Mouse (Mus musculus) lung, embryonic 15.5 days (tissue): Measurements from ENCODE around the gene Hoxd9. TPM values are rescaled to one million over a fixed set of nuclear protein-coding genes. Genes with fewer than 3 reads are reported as not detected.
A peak's percentile ranks its signal among the peaks of the same experiment; 100 is the strongest.

Source experiments
- ATAC-seq: fragments of 200-750 bp; cut with Nextera tagmentation; 2 replicates; pipeline ENCODE4 v1.8.0; 2017; ENCODE audit warnings: moderate number of reproducible peaks, borderline replicate concordance; ENCODE audit not compliant: low FRiP score, low TSS enrichment; ENCODE audit errors: extremely low read depth
- H3K27ac ChIP-seq: fragments of 300-500 bp; sonication (generic); 2 replicates; pipeline ENCODE4 v1.5.1; 2015; ENCODE audit warnings: moderate library complexity, mild to moderate bottlenecking, inconsistent platforms
- H3K27me3 ChIP-seq: fragments of 300-500 bp; sonication (generic); 2 replicates; pipeline ENCODE4 v1.6.1; 2015; ENCODE audit warnings: inconsistent platforms
- H3K36me3 ChIP-seq: fragments of 300-500 bp; sonication (generic); 2 replicates; pipeline ENCODE4 v1.6.1; 2015; ENCODE audit warnings: inconsistent platforms
- H3K4me1 ChIP-seq: fragments of 300-500 bp; sonication (generic); 2 replicates; pipeline ENCODE4 v1.6.1; 2015; ENCODE audit warnings: inconsistent platforms
- H3K4me2 ChIP-seq: fragments of 300-500 bp; sonication (generic); 2 replicates; pipeline ENCODE4 v1.6.1; 2015; ENCODE audit warnings: inconsistent platforms, mild to moderate bottlenecking, moderate library complexity
- H3K4me3 ChIP-seq: fragments of 300-500 bp; sonication (generic); 2 replicates; pipeline ENCODE4 v1.5.1; 2015; ENCODE audit warnings: mild to moderate bottlenecking, inconsistent platforms
- H3K9ac ChIP-seq: fragments of 300-500 bp; sonication (generic); 2 replicates; pipeline ENCODE4 v1.6.1; 2015; ENCODE audit warnings: inconsistent platforms
- H3K9me3 ChIP-seq: fragments of 300-500 bp; sonication (generic); 2 replicates; pipeline ENCODE4 v1.6.1; 2016; ENCODE audit warnings: inconsistent platforms
- WGBS: fragments of 180-500 bp; shearing (Covaris S2); methylation state at CpG from one replicate; pipeline ENCODE4 v1.1.7; 2015; 5-methylcytosine and 5-hydroxymethylcytosine counted together
- polyA plus RNA-seq: library from polyadenylated mRNA; unstranded; fragments of >200 nt; fragmentation: Nextera tagmentation; extraction: Ambion mirVana; gene quantifications from 2 replicates; pipeline ENCODE4 v1.2.1, GENCODE M21; 2015

Hoxd9 gene
- polyA plus RNA-seq, 1 experiment from 2014 or later = 0.44 TPM

DNA sequence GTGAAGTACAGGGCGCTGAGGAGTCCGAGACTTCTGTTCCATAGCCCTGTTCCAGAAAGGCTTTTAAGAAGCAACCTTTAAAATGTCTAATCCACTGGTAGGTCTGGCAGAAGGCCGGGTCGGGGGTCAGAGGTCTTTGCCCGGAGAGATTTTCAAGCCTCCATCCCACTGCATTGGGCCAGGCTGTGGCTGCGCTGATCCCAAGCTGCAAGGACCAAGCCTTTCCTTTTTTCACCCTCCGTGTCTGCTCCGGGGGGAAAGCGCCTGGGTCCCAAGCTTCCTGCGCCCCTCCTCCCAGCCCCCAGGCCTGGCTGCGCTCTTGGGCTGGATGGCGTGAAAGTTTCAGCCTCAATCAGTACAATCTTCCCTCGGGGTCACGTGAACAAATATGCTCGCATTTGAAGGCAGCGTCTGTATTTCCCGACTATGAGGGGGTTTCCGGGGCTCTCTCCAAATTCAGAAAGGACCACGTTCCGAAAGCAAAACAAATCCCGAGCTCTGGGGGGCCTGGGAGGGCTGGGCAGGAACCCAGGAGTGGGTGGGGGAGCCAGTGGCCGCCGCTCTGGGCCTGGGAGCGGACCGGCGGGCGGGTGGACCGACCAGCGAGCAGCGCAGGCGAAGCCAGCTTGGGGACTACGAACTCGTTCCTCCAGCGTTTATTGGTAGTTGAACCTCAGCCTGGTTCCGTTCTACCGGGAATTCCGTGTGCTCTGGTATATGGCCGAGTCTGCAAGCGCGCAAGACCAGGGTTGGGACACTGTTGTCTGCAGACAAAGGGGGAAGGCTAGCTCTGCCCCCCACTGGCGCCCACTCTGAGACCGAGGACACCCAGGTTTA is 38.5 kb downstream of the Hoxd9 start:
- WGBS = under 1% methylated on average over 42 of the region's 42 CpGs
- peak overlapping the region; percentile 19 for H3K4me3 ChIP-seq
- H3K36me3 ChIP-seq = no peaks in the 10 kb centered on the region
- no peak overlapping the region for H3K27ac ChIP-seq
- peaks cover 17% of the 10 kb centered on the region for H3K4me1 ChIP-seq
- peak overlapping the region; percentile 28 for H3K4me2 ChIP-seq
- no peaks in the 10 kb centered on the region for H3K9me3 ChIP-seq
- peaks cover 100% of the 10 kb centered on the region for H3K27me3 ChIP-seq
- no peak overlapping the region for H3K9ac ChIP-seq
- ATAC-seq = no peak

DNA sequence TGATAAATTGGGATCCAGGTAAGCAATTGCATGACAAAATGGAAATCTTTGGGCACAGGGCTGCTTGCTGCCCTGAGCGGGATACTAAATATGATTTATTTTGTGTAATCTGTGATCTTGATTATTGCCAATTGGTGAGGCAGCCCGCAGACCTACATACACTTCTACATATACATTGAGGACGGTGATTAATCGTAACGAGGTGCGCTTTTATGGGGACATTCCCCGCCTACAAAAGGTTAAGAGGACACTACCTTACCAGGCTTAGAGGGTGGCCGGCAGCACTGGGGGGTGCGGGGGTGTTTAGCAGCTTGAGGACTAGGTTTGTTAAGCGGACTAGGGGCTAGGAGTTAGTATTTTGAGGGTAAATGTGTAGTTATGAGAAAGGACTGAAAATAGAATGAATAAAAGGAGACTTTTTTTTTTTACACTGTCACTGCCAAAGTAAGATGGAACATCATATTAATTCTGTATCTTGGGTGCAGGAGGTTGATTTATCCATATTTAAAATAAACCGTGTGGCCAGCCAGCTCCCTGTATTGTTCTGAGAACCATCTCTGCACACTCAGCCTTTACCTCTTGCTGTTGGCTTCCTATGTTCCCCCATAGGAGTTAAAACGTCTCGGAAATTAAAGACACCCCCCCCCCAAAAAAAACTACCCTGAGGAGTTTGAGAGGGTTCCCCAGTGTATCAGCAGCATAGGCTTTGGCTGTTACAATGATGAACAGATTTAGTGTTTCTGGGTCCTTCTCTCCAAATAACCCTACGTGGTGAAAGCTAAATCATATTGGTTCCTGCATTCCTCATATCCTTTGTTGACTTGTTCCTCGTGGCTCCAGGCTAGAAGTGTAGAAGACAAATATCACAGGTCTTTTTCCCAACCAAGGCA is 39.4 kb downstream of the Hoxd9 start:
- ATAC-seq = no peak
- H3K27me3 ChIP-seq = peaks cover 99% of the 10 kb centered on the region
- H3K4me3 ChIP-seq = peak overlapping the region; percentile 19; the same call in 1 of the 2 replicates
- H3K4me1 ChIP-seq = peaks cover 17% of the 10 kb centered on the region
- H3K27ac ChIP-seq = no peak overlapping the region
- H3K36me3 ChIP-seq = no peaks in the 10 kb centered on the region
- WGBS = 5% methylated on average over 15 of the region's 15 CpGs
- no peak overlapping the region for H3K9ac ChIP-seq
- H3K4me2 ChIP-seq = no peak overlapping the region
- H3K9me3 ChIP-seq = no peaks in the 10 kb centered on the region

DNA sequence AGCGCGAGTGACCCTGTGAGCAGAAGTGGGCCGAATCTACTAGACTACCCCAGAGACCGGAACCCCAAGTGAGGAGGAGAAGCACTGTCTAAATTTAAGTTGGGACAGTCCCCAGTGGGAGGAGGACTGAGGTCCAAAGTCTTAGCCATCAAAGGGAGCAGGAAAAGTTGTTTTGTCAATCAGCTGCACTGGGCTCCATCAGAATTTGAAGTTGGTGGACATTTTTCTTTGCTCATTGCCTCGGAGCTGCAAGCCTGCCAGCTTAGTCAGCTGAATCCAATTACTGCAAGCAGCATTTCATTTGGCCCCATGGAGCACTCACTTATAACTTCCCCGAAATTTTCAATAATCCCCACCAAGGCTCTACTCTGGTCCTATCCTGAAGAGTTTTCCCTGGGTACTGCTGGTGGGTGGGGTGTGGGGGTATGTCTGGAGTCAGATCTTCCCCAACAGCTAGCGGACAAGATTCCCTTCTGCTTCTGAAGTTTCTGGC is 40.1 kb downstream of the Hoxd9 start:
- Histone ChIP-seq H3K27me3 (peaks cover 99% of the 10 kb centered on the region), H3K9me3 (no peaks in the 10 kb centered on the region), H3K4me1 (peaks cover 15% of the 10 kb centered on the region), H3K36me3 (no peaks in the 10 kb centered on the region), H3K9ac (no peak overlapping the region), H3K4me3 (no peak overlapping the region), H3K4me2 (no peak overlapping the region), H3K27ac (no peak overlapping the region)
- WGBS = 5% methylated on average over 7 of the region's 7 CpGs
- no peak for ATAC-seq

DNA sequence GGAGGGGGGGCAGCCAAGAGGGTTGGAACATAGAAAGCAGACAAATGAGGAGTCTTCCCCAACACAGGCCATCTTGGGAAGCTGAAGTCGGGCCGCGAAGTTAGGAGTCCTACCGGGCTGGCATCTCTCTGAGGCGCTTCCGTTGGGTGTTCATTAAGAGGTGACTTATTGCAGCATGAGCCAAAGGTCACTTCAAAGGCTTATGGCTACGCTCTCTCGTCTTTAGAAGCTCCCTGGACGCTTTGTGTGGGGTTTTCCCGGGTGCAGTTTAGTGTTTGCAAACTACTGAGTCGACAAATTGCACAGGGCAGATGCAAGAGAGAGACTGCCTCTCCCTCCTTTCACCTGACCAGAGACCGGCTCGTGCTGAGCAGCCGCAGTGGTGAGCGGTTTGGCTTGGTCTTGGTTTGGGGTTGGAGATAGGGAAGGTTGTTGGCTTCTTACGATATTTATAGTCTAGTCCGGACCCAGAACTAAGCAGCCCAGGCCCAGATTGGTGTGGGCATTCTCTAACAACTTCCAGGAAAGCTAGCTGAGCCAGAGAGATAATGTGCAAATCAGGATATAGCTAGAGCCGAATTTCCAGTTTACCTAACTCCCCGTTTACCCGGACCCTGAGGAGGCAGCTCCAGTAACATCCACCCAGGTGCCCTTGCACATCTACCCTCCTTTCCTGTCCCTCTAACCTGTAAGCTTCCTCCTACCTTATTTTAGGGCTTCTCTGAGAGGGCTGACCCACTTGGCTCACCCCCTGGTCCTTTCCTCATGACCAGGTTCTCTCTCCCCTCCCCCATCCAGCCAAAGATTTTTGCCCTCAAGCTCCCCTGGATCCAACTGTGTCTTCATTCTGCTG is 41.3 kb downstream of the Hoxd9 start:
- H3K27me3 ChIP-seq = peaks cover 99% of the 10 kb centered on the region
- H3K4me2 ChIP-seq = no peak overlapping the region
- WGBS = 3% methylated on average over 20 of the region's 20 CpGs

DNA sequence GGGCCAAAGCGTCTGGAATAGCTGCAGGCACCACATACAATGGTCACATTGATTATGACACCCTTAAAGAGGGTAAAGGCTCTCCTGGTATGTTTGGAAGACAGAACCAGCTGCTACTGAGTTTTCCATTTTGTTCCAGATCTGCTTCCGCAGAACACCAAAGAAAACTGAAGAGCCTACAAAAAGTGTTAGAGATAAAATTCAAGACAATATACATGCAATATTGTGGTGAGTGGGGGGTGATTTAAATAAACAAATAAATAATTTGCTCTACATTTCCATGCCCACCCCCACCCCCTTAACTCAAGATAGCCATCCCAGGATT is 41.9 kb downstream of the Hoxd9 start:
- Histone ChIP-seq H3K27ac (no peak overlapping the region), H3K9me3 (no peaks in the 10 kb centered on the region), H3K4me1 (peaks cover 13% of the 10 kb centered on the region), H3K9ac (no peak overlapping the region), H3K4me2 (no peak overlapping the region), H3K36me3 (no peaks in the 10 kb centered on the region), H3K27me3 (peaks cover 99% of the 10 kb centered on the region), H3K4me3 (no peak overlapping the region)
- 11% methylated on average over 2 of the region's 2 CpGs for WGBS
- no peak for ATAC-seq

More for the DNA sequence above, 41.3 kb downstream of the Hoxd9 start:
- Histone ChIP-seq H3K9ac (no peak overlapping the region), H3K4me1 (peaks cover 13% of the 10 kb centered on the region), H3K4me3 (no peak overlapping the region), H3K27ac (no peak overlapping the region), H3K9me3 (no peaks in the 10 kb centered on the region), H3K36me3 (no peaks in the 10 kb centered on the region)
- ATAC-seq = no peak

DNA sequence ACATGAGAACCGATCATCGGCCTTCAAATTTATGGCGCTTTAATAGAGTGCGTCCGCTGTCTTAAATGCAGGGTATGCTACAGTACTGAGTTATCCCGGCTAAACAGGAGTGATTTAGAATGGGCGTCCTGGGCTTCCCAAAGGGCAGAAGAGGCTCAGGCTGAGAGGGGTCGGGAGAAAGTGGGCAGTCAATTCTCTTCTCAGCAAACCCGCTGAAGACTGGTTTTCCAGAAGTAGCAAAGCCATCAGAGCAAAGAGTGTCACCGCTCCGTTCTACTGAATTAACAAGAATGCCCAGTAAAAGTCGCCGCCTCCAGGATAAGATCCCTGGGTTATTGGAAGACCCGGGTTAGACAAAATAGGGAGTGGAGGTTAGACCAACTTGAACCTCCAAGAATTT is 42.3 kb downstream of the Hoxd9 start:
- Histone ChIP-seq H3K9me3 (no peaks in the 10 kb centered on the region), H3K4me3 (no peak overlapping the region), H3K27me3 (peaks cover 99% of the 10 kb centered on the region), H3K4me2 (no peak overlapping the region), H3K9ac (no peak overlapping the region), H3K27ac (no peak overlapping the region), H3K4me1 (peaks cover 13% of the 10 kb centered on the region), H3K36me3 (no peaks in the 10 kb centered on the region)
- ATAC-seq = no peak
- WGBS = 5% methylated on average over 14 of the region's 14 CpGs

DNA sequence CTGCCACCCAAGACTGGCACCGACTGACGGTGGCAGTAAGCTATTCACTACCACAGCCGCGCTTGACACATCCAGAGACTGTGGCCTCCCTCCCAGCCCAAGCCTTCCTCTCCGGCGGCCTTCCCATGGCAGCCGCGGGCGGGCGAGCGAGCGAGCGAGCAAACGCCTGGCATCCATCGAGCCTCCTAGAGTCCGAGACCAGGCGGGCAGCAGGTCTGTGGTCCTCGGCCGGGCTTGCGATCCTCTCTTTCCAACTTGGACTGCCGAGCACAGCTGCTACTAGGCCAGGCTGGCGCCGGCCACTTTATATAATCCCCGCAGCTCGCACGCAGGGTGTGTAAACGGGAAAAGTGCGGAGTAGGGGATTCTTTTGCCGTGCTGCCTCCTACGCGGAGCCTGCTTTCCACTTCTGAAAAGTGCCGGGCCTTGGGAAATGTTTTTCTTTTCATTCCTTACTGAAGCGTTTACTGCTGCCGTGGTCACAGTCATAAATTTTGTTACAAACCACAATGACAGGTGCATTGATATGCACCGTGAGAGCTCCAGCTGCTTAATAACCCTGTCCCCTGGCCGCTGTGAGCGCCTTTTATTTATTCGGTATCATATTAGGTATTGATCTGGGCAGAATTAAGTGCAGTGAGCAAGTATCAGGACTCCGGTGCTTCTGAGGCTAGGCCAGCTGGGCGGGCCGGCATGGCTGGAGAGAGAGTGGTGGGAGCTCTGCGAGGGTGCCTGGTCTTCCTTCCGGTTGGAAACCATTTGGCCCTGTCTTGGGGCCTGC is 43.0 kb downstream of the Hoxd9 start:
- Histone ChIP-seq H3K4me2 (no peak overlapping the region), H3K27ac (no peak overlapping the region), H3K27me3 (peaks cover 99% of the 10 kb centered on the region), H3K9ac (no peak overlapping the region), H3K36me3 (no peaks in the 10 kb centered on the region), H3K9me3 (no peaks in the 10 kb centered on the region), H3K4me3 (no peak overlapping the region), H3K4me1 (peaks cover 12% of the 10 kb centered on the region)
- ATAC-seq = no peak
- 2% methylated on average over 43 of the region's 43 CpGs for WGBS

DNA sequence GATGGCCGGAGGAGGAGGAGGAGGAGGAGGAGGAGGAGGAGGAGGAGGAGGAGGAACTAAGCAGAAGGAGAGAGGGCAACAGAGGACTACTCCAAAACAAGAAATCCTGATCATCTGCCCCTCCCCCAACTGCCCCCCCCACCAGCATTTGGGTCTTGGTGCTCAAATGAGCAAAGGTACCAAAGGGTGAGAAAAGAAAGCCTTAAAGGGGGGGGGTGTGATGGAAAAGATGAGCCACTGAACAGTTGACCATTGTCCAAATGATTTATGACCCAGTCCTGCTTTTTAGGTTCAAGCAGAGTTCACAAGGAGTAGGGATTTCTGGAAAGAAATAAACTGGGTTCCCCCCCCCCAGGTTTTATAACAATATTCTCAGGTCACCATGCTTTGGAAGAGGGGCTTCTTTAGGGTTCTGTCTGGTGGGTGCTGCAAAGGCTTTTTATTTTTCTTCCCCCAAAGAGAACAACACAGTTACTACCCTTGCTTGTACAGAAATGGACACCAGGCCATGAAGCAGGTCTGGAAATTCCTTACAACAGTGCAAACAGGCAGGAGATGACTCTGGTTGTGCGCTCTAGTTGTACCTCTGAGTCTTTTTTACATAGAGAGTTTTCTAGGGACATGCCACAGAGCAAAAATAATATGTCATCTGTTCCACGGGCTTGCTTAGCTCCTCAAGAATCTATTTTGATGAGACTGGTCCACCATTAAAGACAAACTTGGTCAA is 43.9 kb downstream of the Hoxd9 start:
- no peak overlapping the region for H3K27ac ChIP-seq
- 24% methylated on average over 2 of the region's 3 CpGs for WGBS
- H3K27me3 ChIP-seq = peaks cover 99% of the 10 kb centered on the region
- H3K9ac ChIP-seq = no peak overlapping the region
- no peak overlapping the region for H3K4me2 ChIP-seq
- H3K4me3 ChIP-seq = no peak overlapping the region
- H3K36me3 ChIP-seq = no peaks in the 10 kb centered on the region
- H3K4me1 ChIP-seq = peaks cover 5% of the 10 kb centered on the region; the same call in 1 of the 2 replicates
- ATAC-seq = no peak
- H3K9me3 ChIP-seq = no peaks in the 10 kb centered on the region

DNA sequence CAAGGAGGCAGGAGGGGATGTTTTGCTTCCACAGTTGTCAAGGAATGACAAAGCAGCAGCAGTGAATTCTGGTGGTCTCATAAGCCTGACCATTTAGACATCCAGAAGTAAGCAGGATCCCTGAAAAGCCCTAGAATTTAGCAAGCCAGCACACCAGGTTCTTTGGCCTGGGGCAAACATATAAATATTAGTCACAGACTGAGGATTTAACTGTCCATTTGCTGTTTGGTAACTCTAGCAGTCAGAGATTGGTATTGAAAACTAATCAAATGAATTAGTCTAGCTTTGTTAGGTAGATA is 44.4 kb downstream of the Hoxd9 start:
- peaks cover 99% of the 10 kb centered on the region for H3K27me3 ChIP-seq
- ATAC-seq = no peak
- no peak overlapping the region for H3K4me3 ChIP-seq
- no peaks in the 10 kb centered on the region for H3K9me3 ChIP-seq
- no peaks in the 10 kb centered on the region for H3K36me3 ChIP-seq
- no peak overlapping the region for H3K4me2 ChIP-seq
- H3K4me1 ChIP-seq = peaks cover 8% of the 10 kb centered on the region; the same call in 1 of the 2 replicates
- no peak overlapping the region for H3K27ac ChIP-seq
- no peak overlapping the region for H3K9ac ChIP-seq

DNA sequence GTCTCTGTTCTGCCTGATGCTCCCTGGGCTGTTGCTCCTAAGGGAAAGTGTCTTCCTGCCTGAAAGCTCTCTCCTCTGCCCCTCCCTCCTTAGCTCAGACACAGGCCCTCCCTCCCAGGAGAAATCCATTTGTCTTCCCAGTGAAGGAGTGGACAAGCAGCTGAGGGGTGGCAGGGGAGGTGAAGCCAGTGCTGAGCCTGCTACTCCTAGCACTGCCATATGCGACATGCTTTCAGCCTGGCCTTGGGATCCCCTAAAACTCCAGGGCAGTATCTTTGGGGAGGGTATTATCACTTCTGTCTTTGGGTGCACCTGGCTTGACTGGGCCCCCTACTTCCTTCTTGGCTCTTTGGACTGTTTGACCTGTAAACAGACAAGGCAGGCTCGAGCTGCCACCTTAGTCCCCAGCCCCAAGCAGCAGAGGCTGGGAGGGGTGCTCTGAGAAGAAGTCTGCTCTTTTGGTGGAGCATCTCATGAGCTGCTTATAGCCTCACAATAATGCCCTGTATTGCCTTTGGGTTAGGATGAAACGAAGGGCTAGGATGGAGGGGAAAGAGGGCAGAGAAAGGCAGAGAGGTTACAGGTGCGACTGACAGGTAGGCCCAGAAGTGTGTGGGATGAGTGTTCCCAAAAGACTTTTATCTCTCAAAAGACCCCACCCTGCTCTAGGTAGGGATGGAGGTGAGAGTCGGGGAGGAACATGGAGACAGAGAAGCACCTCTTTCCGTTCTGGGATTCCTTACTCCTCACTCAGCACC is 48.2 kb downstream of the Hoxd9 start:
- WGBS = 7% methylated on average over 6 of the region's 6 CpGs
- no peaks in the 10 kb centered on the region for H3K36me3 ChIP-seq
- peaks cover 99% of the 10 kb centered on the region for H3K27me3 ChIP-seq
- H3K9ac ChIP-seq = no peak overlapping the region
- H3K4me1 ChIP-seq = peaks cover 12% of the 10 kb centered on the region; the same call in 1 of the 2 replicates
- no peak overlapping the region for H3K4me2 ChIP-seq
- H3K27ac ChIP-seq = no peak overlapping the region
- no peak overlapping the region for H3K4me3 ChIP-seq
- H3K9me3 ChIP-seq = no peaks in the 10 kb centered on the region
- ATAC-seq = no peak
